Mouse (Mus musculus): ENCODE measurements around the gene Glt8d1. TPM values are rescaled to one million over a fixed set of nuclear protein-coding genes. Genes with fewer than 3 reads are reported as not detected.

Gene Glt8d1
- polyA plus RNA-seq, 1 experiment from 2014 or later: 28.2 TPM

DNA sequence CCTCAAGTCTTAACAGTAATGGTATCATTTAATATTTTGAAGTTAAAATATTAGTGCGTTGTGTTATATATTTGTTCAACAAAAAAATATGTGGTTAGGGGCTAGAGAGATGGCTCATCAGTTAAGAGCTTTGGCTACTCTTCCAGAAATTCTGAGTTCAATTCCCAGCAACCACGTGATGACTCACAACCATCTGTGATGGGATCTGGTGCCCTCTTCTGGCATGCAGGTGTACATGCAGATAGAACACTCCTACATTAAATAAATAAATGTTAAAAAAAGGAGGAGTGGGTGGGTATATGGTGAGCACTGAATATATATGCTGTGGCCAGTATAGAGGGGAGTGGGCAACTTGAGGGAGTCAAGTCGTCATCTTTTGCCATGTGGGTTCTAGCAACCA, 24.6 kb downstream of the Glt8d1 start:
- TF ChIP-seq CTCF (IDR thresholded peaks at IDR 0.05; ENCODE audit: low read depth) (peak; percentile 61), EP300 (optimal IDR thresholded peaks at IDR 0.05) (no peak)
- H3K27me3 ChIP-seq (ENCODE audit: control insufficient read depth, insufficient read depth, low read length): no peaks in the 10 kb centered on the region
- H3K4me2 ChIP-seq (replicated peaks; ENCODE audit: low read depth): no peak overlapping the region
- 0 out of 2 replicates have a peak, but pooled peaks have one; percentile 21 for ATAC-seq (ENCODE audit: low FRiP score, low TSS enrichment)
- H3K4me3 ChIP-seq (ENCODE audit: low read depth, low read length): no peak overlapping the region
- no peaks in the 10 kb centered on the region for H3K9me3 ChIP-seq (ENCODE audit: control insufficient read depth, low read length)
- H3K9ac ChIP-seq (ENCODE audit: low read length): no peak overlapping the region
- H3K36me3 ChIP-seq (ENCODE audit: control insufficient read depth, insufficient read depth, low read length): peaks cover 21% of the 10 kb centered on the region
- DNase-seq (ENCODE audit: low spot score): no peak
- no peaks in the 10 kb centered on the region for H3K4me1 ChIP-seq (replicated peaks; ENCODE audit: control insufficient read depth, insufficient read depth)
- 72% methylated on average over 3 of the region's 3 CpGs for WGBS
- no peak overlapping the region for H3K27ac ChIP-seq (replicated peaks)

DNA sequence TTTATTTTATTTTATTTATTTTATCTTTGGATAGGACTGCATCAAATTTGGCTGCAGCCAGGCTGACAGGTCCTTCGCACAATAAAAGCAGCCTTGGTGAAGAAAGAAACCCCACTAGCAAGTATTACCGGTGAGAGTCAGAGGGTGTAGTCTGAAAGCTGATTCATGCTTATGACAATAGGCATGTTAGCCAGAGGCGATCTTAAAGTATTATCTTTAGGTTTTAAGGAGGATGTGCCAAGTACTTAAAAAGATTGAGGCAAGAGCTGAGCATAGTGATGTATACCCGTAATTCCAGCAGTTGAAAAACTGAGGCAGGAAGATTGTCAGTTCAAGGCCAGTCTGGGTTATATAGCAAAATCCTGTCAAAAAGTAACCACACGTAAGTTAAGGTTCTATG, 44.1 kb downstream of the Glt8d1 start:
- TF ChIP-seq CTCF (IDR thresholded peaks at IDR 0.05; ENCODE audit: low read depth): no peak
- TF ChIP-seq EP300 (optimal IDR thresholded peaks at IDR 0.05): no peak

DNA sequence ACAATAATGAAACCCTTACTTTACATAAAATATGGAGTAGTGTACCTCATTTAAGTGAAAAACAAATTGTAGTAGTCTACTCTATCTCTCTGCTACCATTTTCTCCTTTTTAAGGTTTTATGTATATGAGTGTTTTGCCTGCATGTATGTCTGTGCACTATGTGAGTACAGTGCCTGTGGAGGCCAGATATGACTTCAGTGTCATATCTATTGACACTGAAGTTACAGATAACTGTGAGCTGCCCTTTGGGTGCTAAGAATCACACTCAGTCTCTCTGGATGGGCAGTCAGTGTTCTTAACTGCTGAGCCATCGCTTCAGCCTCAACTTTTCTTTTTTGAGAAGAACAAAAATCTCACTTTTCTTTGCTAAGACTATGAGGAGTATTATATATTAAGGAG, 44.6 kb downstream of the Glt8d1 start:
- Histone ChIP-seq H3K4me2 (replicated peaks; ENCODE audit: low read depth) (no peak overlapping the region), H3K9ac (ENCODE audit: low read length) (no peak overlapping the region), H3K4me3 (ENCODE audit: low read depth, low read length) (no peak overlapping the region), H3K9me3 (ENCODE audit: control insufficient read depth, low read length) (no peaks in the 10 kb centered on the region), H3K27me3 (ENCODE audit: control insufficient read depth, insufficient read depth, low read length) (no peaks in the 10 kb centered on the region), H3K36me3 (ENCODE audit: control insufficient read depth, insufficient read depth, low read length) (peaks cover 23% of the 10 kb centered on the region), H3K27ac (replicated peaks) (no peak overlapping the region), H3K4me1 (replicated peaks; ENCODE audit: control insufficient read depth, insufficient read depth) (no peaks in the 10 kb centered on the region)
- TF ChIP-seq EP300 (optimal IDR thresholded peaks at IDR 0.05): no peak
- TF ChIP-seq CTCF (IDR thresholded peaks at IDR 0.05; ENCODE audit: low read depth): no peak
- no peak for ATAC-seq (ENCODE audit: low FRiP score, low TSS enrichment)
- DNase-seq (ENCODE audit: low spot score): no peak
- 93% methylated on average over 1 of the region's 1 CpGs for WGBS

More for the DNA sequence above, 44.1 kb downstream of the Glt8d1 start:
- no peaks in the 10 kb centered on the region for H3K9me3 ChIP-seq (ENCODE audit: control insufficient read depth, low read length)
- H3K4me3 ChIP-seq (ENCODE audit: low read depth, low read length): no peak overlapping the region
- H3K36me3 ChIP-seq (ENCODE audit: control insufficient read depth, insufficient read depth, low read length): peaks cover 18% of the 10 kb centered on the region
- no peaks in the 10 kb centered on the region for H3K27me3 ChIP-seq (ENCODE audit: control insufficient read depth, insufficient read depth, low read length)
- ATAC-seq (ENCODE audit: low FRiP score, low TSS enrichment): no peak
- 76% methylated on average over 5 of the region's 5 CpGs for WGBS
- DNase-seq (ENCODE audit: low spot score): no peak
- H3K4me2 ChIP-seq (replicated peaks; ENCODE audit: low read depth): no peak overlapping the region
- no peaks in the 10 kb centered on the region for H3K4me1 ChIP-seq (replicated peaks; ENCODE audit: control insufficient read depth, insufficient read depth)
- H3K9ac ChIP-seq (ENCODE audit: low read length): no peak overlapping the region
- H3K27ac ChIP-seq (replicated peaks): no peak overlapping the region

Other genes starting within 250 kb of the Glt8d1 start
- gene Tmem110, start 175.8 kb upstream of the Glt8d1 start, polyA plus RNA-seq (2015; fragmentation: Nextera tagmentation; extraction: Ambion mirVana): 22.2 and 24.0 TPM in 2 replicates
- gene Mustn1, start 122.2 kb upstream of the Glt8d1 start, polyA plus RNA-seq (2015; fragmentation: Nextera tagmentation; extraction: Ambion mirVana): 29.2 and 32.3 TPM in 2 replicates
- 1.2 and 2.4 TPM in 2 replicates for gene Itih4, start 114.9 kb upstream of the Glt8d1 start, polyA plus RNA-seq (2015; fragmentation: Nextera tagmentation; extraction: Ambion mirVana)
- gene Itih3, start 77.6 kb upstream of the Glt8d1 start, polyA plus RNA-seq (2015; fragmentation: Nextera tagmentation; extraction: Ambion mirVana): 2.1 and 5.1 TPM in 2 replicates
- gene Itih1, start 58.1 kb upstream of the Glt8d1 start, polyA plus RNA-seq (2015; fragmentation: Nextera tagmentation; extraction: Ambion mirVana): 0.21 and 0.40 TPM in 2 replicates
- 4.1 and 4.2 TPM in 2 replicates for gene Nek4, start 50.0 kb upstream of the Glt8d1 start, polyA plus RNA-seq (2015; fragmentation: Nextera tagmentation; extraction: Ambion mirVana)
- 508 and 513 TPM in 2 replicates for gene Spcs1, start 272 bp downstream of the Glt8d1 start, polyA plus RNA-seq (2015; fragmentation: Nextera tagmentation; extraction: Ambion mirVana)
- gene Pbrm1, start 17.7 kb downstream of the Glt8d1 start, polyA plus RNA-seq (2015; fragmentation: Nextera tagmentation; extraction: Ambion mirVana): 47.8 and 47.9 TPM in 2 replicates
- gene Gnl3, start 17.8 kb downstream of the Glt8d1 start, polyA plus RNA-seq (2015; fragmentation: Nextera tagmentation; extraction: Ambion mirVana): 58.0 and 70.7 TPM in 2 replicates
- 99.3 and 108 TPM in 2 replicates for gene Smim4, start 127.6 kb downstream of the Glt8d1 start, polyA plus RNA-seq (2015; fragmentation: Nextera tagmentation; extraction: Ambion mirVana)
- 61.0 and 65.3 TPM in 2 replicates for gene Nt5dc2, start 129.7 kb downstream of the Glt8d1 start, polyA plus RNA-seq (2015; fragmentation: Nextera tagmentation; extraction: Ambion mirVana)
- gene Stab1, start 167.2 kb downstream of the Glt8d1 start, polyA plus RNA-seq (2015; fragmentation: Nextera tagmentation; extraction: Ambion mirVana): 23.7 and 23.9 TPM in 2 replicates
- 4.1 and 6.5 TPM in 2 replicates for gene Tnnc1, start 206.9 kb downstream of the Glt8d1 start, polyA plus RNA-seq (2015; fragmentation: Nextera tagmentation; extraction: Ambion mirVana)
- gene Nisch, start 215.5 kb downstream of the Glt8d1 start, polyA plus RNA-seq (2015; fragmentation: Nextera tagmentation; extraction: Ambion mirVana): 87.7 and 106 TPM in 2 replicates
- gene Sema3g, start 216.5 kb downstream of the Glt8d1 start, polyA plus RNA-seq (2015; fragmentation: Nextera tagmentation; extraction: Ambion mirVana): 0.38 and 0.53 TPM in 2 replicates
- gene Phf7, start 249.9 kb downstream of the Glt8d1 start, polyA plus RNA-seq (2015; fragmentation: Nextera tagmentation; extraction: Ambion mirVana): 9.5 and 10.1 TPM in 2 replicates